Mouse (Mus musculus): Measurements from ENCODE around the gene 1700034I23Rik.
"Not testable (repeated sequence)": the region's sequence is repeated elsewhere in the genome, so short reads cannot be mapped to it uniquely, and the experiment has no call there.

The 1700034I23Rik gene

GRCm38 (mm10) chr3:40902443-40902842 lies at the start of gene 1700034I23Rik:
Gene 1700034I23Rik, minus strand, starts transcription at chr3:40902543.
- DNase-seq, result not testable (repeated sequence)

- DNase-seq, result no peak
Measured at GRCm38 (mm10) chr3:40951365-40951764, 49.0 kb upstream of the 1700034I23Rik start.

GRCm38 (mm10) chr3:40950601-40951201 lies 48.4 kb upstream of the 1700034I23Rik start:
- DNase-seq, result peak; percentile 51

DNA sequence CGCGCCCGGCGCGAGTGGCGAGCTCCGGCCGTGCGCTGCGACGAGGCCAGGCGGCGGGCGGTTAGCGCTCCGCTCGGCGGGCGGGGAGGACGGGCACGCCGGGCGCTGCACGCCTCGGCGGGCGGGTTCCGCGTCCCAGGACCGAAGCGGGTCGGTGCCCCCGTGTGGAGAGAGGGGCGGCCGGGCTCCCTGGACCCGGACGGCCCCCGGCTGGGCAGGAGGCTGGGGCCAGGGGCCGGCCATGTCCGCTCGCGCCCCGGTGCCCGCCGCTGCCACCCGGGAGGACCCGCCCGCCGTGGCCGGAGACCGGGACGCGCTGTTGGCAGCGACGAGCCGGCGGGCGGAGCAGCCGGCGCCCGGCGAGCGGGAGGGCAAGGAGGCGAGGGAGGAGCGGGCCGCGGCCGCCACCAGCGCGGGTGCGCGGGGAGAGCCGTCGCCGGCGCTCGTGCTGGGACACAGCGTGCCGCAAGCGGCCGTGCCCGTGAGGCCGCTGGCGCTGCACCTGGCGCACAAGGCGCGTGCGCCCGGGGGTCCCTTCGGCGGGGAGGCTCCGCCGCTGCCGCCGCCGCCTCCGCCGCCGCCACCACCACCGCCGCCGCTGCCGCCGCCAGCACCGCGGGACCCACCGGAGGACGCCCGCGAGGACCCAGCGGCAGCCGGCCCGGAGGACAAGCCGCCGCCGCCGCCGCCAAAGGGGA lies 47.7 kb upstream of the 1700034I23Rik start:
- peak; percentile 64 for DNase-seq

DNA sequence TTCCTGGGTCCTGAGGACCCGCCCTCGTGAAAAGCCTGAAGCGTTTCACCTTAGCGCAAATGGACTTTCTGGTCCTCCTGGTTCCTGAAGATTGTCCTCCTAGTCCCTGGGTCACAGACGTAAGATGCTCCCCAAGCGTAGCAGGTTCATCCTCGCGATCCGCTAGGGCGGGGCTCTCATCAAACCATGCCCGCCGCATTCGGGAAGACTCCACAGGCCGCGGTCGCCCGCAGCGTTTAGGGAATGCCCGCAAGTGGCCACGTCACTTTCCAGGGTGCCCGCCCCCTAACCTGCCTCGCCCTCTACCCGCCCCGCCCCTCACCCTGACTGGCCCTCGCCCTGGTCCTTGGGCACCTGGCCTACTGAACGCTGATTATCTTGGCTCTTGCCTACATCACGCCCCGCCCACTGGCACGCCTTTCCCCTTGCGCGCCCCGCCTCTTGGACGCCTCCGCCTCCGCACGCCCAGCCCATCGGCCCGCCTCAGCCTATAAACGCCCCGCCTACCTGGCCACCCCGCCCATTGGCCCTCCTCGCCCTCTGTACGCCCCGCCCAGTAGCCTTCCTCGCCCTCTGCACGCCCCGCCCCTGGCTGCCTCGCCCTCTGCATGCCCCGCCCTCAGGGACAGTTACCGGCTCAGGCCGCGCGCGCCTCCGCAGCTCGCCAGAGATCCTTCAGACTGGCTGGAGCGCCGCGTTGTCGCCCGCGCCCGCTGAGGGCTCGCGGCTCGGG lies 47.0 kb upstream of the 1700034I23Rik start, which contains the start of gene Larp1b:
Gene Larp1b (plus strand): TSS at position 659 of the 733 bp plus-strand sequence.
- DNase-seq, result peak; percentile 100

DNA sequence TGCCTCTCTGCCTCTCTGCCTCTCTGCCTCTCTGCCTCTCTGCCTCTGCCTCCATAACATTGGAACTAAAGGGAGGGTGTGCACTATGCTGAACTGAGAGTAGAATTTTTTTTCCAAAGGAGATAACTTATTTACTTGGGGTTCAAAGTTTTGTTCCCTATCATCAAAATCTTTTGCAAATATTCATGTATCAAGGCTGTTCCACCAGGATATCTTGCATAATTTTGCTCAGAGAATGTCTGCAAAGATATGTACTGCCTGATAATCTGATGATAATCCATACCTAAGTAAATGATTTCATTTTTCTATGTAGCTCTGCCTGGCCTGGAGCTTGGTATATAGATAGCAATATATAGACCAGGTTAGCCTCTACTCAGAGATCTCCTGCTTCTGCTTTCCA lies 36.7 kb upstream of the 1700034I23Rik start:
- no peak for DNase-seq

DNA sequence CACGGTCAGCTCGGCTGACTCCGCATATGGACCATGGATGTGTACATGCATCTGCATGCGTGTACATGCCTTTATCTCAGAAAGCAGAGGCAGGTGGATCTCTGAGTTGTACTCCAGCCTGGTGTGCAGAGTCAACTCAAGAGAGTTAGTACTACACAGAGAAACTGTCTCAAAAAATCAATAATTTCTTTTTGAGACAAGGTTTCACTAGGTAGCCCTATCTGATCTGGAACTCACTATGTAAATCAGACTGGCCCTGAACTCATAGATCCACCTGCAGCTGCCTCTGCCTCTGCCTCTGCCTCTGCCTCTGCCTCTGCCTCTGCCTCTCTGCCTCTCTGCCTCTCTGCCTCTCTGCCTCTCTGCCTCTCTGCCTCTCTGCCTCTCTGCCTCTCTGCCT lies 36.2 kb upstream of the 1700034I23Rik start:
- no peak for DNase-seq

- DNase-seq, result no peak
Measured at GRCm38 (mm10) chr3:40938189-40938588, 35.8 kb upstream of the 1700034I23Rik start.

DNA sequence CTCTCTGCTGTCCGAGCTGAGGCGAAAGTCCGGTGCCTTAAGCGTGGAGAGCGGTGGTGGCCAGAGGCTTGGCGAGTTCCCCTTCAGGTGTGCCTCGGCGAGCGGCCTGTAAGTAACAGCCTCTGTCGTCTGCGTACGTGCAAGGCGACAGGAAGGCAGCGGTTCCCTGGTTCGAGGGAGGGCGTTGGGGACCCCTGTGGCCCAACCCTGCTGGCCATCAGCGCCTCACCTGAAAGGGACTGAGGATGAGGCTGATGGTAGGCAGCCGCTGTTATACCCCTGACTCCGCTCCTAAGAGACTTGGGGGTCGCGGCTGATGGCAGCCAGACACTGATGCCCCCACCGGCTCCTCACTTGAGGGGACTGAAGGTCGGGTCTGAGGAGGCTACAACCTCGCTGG lies 8.0 kb downstream of the 1700034I23Rik start:
- peak; percentile 58 for DNase-seq

DNA sequence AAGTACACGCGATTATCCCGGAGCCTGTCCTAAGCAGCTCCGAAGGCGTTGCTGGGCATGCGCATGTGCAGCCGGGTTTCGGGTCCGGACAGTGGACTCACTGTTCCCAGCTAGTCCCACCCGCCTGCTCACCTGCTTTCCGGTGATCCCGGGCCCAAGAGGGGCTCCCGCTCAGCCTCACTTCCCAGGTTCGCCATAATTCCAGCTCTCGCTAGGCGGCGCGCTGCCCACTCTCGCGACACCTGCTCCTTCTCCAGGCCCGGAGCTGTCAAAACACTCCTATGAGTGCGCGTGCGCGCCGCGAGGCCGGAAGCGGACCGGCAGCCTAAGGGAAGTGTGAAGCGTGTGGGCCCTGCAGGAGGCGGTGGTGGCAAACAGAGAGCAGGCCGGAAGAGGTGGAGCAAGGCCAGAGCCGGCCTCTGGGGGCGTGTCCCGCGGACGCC lies 8.5 kb downstream of the 1700034I23Rik start:
- DNase-seq, result peak; percentile 99

DNA sequence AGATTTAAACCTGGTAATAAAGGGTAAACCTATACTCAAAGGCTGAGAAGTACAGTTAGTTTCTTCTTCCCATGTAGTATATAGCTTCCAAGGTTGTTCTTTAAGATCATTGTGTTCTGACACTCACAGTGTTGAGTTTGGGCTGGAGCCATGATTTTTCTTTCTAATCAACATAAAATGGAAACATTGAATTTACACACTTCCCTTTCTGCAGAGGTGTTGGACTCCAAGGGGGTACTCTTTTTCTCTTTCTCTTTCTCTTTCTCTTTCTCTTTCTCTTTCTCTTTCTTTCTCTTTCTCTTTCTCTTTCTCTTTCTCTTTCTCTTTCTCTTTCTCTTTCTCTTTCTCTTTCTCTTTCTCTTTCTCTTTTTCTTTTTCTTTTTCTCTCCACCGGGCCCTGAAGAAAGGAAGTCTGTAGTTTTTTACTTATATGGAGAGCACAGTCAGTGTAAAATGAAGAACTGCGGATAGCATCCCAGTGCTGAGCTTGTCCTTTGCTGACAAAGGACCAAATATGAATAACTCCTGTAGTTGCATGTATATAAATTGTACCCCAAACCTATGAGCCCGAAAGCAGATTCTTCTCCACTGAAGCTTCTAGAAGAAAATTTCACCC lies 49.1 kb downstream of the 1700034I23Rik start:
- DNase-seq, result not testable (repeated sequence)

All from cerebellum, adult 11 months (tissue).